Mouse (Mus musculus) stomach, postnatal 0 days (tissue): ENCODE data around the gene Gm6793.

Source experiments
- CTCF ChIP-seq: IDR thresholded peaks from 2 replicates; pipeline ENCODE4 v1.5.1; 2016; ENCODE audit warnings: antibody characterized with exemption, low read depth, mild to moderate bottlenecking, moderate library complexity
- EP300 ChIP-seq: optimal IDR thresholded peaks from 2 replicates; pipeline ENCODE3; 2016; ENCODE audit warnings: antibody characterized with exemption

GRCm38 (mm10) chr8:111968991-111969390, 45.8 kb downstream of the Gm6793 start:
- no peak for TF ChIP-seq EP300
- no peak for TF ChIP-seq CTCF
